Mouse (Mus musculus) right cerebral cortex, adult 2 months (tissue): Measurements from ENCODE around the gene Gkap1.
A peak's percentile ranks its signal among the peaks of the same experiment; 100 is the strongest.

ENCODE experiments used
- DNase-seq, 2 experiments: peaks; one replicate each; pipeline ENCODE4 v3.0.0; 2021 to 2022; ENCODE audit warnings: low spot score in 2 of 2

Gene Gkap1

DNA sequence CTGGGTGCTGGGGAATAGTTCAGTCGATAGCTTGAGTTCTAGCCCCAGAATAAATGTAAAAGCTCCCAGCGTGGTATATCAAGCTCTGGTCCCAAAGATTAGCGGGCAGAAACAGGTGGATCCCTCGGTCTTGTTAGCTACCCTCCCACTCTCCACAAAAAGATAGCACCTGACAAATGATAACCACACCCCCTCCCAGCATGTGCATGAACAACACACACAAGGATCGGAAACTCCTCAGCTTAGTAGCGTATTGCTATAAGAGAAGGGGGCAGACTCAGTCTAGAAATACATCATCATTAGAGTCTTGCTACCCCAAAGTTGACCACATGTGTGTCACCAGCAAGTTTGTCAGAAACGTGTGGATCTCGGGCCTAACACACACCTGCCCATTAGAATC, at the start of gene Gkap1:
Gene Gkap1, minus strand, starts transcription at position 101 of the 400 bp plus-strand sequence.
- DNase-seq = no peak

DNA sequence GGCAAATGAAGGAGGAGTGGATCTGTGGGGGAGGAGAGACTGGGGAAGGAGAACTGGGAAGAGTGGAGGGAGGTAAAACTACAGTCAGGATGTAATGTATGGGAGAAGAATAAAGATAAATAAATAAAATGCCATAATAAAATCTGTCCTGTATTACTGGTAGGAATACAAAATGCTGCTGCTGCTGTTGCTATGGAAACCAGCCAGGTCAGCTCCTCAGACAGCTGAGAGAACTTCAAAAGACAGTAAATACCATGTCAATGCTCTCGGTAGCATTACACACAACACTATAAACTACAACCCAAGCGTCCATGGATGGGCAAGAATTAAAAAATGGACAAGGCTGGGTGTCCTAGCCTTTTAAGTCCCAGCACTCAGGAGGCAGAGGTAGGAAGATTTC, 42.3 kb upstream of the Gkap1 start:
- DNase-seq = peak in 1 of 2 experiments; percentile 3

DNA sequence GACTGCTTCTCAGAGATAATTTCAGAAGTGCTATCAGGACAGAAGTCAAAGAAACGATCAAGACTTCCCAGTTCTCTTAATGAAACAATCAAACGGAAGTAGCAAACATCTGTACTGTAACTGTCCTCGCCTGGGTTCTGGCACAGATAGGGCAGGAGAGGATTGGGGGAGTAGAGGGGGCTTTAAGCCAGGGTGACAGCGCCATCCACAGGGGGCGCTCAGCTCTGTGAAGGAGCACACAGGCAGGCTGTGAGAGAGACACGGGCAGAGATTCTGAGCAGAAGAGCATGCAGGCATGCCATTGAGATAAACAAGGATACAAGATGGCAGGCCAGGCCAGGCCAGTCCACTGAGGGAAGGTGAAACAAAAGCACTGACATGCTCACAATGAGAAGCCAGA, 39.5 kb upstream of the Gkap1 start:
- DNase-seq = no peak

DNA sequence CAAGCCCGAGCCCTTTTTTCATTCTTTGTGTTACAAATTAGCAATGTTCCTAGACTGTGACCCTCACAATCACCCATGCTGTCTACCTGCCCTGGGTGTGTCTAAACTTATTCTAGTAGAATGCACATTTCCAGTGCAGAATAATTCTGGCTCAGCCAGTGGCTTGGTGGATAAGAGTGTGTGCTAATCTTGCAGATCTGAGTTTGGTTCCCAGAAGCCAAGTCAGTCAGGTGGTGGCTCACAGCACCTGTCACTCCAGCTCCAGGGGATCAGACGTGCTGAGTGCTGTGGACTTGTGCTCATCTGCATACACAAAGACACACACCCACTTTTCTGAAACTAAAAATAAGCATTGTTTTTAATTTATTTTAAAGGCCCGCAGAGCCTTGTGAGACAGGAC, 38.3 kb upstream of the Gkap1 start:
- no peak for DNase-seq

DNA sequence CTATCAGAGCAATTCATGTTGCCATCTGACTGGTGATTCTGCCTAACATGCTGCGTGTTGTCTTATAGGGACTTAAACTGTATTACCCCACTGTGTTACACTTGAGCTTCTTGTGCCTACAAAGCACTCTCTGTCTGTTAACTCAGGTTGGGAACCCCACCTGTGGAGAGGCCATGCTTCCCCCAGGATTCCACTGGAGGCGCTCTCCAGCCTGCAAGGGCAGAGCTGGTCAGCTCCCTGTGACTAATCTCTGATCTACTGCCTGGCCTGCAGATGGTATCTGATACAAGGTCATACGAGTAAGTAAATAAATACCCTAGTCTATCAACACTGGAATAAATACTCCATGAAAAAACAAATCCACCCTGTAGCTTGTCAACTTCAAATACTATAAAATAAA, 35.9 kb upstream of the Gkap1 start:
- no peak for DNase-seq

DNA sequence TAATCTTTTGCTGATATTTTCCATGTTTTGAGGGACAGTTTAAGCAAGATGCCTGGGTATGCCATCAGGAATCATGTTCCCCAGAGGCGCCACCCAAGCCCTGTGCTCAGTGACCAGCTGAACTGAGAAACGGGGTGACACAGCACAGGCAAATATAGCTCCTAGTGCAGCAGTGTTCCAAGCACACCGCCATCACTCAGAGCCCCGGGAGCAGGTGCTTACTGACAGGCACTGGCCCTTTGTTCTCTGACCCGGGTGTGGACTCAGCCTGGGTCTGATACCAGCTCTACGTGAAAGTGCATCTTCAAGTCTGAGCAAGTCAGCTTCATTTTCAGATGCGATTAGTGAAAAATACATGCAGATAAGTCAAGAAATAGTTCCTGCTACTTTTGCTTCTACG, 34.0 kb upstream of the Gkap1 start:
- no peak for DNase-seq

DNA sequence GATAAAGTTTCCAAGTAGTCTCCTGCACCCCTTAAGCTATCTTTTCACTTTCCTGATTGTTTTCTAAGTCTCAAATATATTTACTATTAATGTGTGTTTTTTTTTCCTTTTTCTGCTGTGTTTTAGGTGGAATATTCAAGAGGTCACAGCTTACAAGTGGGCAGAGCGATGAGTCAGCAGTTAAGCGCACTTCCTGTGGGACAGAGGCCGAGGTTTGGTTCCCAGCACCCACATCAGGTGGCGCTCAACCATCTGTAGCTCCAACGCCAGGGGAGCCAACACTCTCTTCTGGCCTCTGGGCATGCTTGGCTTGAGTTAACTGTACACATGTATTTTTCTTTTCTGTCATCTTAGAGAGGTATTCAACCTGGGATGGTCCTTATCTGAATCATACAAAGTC, 32.0 kb upstream of the Gkap1 start:
- DNase-seq = no peak

DNA sequence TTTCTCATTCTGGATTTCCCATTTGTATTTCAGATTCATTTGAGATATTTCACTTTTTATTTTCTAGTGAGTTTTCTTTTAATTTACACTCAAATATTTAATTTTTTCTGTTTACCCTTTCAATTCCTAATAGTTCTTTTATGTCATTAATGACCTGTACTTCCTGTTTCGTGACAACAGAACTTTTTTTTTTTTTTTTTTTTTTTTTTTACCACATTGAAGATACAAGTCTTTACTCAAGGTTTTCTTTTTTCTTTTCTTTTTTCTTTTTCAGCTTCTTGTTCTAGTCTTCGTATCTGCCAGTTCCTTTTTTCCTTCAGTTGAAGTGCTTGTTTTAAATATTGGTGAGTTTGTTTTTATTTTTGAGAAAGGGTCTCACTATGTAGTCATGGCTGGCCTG, 29.7 kb upstream of the Gkap1 start:
- DNase-seq = no peak

DNA sequence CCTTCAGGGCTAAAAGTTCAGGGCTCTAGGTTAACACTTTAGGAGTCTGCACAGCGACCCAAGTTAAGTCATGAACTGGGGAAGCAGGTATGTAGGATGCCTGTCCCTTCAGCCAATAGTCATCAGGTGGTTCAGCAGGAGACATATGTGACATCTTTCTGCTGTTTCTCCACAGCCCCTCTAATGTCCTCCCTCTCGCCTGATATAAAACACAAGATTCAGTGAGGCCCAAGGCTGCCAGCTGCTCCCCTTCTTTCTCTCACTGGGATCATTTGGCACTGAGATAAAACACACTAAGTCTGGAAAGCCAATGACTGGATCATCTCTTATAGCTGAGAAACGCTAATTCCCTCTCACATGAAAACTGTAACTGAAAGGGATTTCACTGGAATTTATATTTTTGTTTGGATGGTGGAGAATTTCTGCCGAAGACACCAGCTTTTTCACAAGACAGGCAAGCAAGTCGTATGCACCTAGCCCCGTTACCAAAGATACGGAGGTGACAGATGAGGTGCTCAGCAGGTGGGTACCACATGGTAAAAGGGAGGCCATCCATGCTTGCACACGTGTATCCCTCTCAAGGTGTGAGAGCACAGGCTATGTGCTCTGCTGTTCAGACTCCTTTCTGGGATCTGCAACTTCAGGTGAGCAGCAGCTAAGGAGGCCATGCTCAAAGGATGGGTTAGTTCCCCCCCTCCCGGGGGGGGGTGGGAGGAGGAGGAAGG, 27.1 kb upstream of the Gkap1 start:
- DNase-seq = no peak

DNA sequence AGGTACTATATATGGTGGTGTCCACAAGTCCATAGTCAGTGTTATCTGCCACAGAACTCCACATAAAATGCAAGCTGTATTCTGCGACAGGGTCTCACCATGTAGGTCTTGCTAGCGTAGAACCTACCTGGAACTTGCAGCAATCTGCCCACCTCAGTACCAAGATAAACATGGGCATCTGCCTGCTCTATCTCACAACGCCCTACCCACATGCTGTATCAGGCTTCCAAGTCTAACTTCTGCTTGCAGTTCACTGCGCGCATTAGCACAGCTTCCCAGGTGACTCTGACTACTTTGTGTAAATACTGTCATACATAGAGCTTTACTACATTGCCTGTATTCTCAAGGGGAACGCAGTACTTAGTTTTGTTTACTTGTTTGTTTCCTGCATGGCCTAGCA, 26.5 kb upstream of the Gkap1 start:
- DNase-seq = no peak

DNA sequence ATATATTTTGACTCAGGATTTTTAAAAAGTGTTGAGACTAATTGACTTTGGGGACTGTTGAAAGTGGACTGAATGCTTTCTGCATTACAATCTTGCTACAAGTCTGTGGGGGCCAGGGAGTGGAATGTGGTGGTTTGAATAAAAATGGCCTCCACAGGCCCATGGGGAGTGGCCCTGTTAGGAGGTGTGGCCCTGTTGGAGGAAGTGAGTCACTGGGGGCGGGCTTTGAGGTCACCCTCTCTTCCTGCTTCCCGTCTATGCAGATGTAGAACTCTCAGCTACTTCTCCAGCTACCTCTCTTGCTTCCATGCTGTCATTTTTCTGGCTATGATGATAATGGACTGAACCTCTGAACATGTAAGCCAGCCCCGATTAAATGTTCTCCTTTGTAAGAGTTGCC, 23.3 kb upstream of the Gkap1 start:
- no peak for DNase-seq

DNA sequence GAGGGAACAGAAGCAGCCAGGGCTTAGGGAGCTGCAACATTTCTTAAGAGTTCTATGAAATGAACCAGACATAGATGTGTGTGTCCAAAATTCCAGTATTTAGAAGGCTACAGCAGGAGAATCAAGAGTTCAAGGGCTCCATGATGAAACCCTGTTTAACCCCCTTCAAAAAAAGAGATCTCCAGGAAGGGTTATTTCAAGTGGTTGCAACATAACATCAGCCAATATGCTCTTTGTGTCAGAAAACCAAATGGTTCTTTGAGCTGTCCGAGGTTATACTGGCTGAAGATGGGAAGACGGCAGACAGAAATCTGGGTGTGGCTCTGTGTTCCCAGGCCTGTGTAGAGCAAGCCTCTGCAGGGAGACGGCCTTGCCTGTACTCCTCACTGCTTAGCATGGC, 20.1 kb upstream of the Gkap1 start:
- no peak for DNase-seq

DNA sequence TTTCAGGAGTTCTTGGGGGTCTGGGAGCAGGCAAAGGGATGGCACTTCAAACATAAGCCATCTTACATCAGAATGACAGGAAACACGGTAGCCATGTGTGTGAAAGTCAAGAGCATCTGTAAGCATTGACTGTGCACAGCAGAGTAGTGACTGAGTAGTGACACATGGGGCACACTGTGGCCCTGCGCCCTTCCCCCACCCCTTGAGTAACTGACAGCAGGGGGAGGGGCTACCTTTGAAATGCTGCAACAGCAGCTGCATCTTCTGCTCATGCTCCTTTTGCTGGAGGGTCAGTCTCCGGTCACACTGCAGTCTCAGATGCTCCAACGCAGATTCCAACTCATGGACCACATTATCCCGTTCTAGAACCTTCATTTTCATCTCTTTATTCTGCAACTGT, 17.3 kb upstream of the Gkap1 start:
- no peak for DNase-seq

DNA sequence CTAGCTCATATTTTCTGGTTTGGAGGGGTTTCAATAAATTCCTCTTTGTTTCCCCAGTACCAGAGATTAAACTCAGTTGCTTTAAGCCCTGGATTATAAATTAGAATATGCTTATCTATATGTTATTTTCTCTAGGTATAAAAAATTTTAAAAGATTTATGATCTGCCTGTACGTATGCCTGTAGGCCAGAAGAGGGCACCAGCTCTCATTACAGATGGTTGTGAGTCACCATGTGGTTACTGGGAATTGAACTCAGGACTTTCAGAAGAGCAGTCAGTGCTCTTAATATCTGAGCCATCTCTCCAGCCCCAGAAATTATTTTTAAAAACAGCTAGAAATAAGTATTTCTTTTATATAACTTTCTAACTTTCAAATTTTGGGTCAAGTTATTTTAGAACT, 13.8 kb upstream of the Gkap1 start:
- DNase-seq = no peak

DNA sequence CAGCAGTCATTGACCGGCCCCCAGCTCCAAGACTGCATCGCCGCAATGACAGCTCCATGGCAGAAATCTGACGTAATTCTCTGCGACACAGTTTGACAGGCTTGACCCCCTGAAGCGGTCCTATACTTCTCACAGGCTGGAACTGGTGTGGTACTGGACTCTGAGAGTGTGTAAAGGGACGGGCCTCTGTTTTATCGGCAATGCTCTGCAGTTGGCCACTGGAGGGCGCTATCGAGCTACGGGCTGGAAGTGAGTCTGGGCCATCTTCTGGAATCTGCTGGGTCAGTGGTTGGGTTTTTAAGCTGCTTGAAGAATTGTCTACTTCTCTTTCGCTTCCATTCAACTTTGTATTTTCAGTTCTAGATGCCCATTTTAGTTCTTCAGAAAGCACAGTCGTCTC, 12.3 kb upstream of the Gkap1 start:
- DNase-seq = peak; percentile 58 to 81

DNA sequence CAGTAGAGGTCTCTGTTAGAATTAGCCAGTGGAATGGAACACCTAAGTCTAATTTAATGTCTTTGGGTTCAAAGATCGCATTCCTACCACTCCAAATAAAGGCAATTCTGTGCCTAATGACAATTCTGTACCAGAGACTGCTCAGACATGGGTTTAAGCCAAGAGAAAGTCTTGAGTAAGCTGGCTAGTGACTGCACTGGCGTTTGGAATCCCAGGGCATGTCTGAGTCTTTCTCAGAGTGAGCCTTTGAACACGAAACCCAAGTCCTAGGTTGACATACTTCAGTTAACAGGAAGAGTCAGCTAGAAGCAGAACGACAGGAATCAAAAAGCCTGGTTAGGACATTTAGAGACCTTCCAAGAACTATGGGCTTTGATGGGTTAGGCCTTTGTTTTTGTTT, 8.0 kb upstream of the Gkap1 start:
- no peak for DNase-seq

DNA sequence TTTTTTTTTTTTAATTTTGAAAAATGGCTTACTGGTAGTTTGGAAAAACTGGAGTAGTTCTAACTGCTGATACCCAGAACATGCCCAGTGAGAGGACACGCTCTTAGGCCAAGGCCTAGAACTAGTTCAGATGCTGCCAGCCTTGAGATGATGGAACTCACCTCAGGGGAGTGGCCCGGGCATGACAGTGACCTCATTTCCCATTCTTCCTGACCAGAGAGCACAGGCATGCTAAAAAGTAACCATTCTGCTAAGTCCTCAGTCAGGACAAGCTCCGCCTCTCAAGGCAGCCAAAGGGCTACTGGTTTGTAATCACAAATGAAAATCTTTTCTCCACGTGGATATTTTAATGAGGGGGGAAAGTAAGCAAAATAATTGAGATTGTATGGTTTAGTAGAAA, 6.4 kb upstream of the Gkap1 start:
- DNase-seq = no peak

DNA sequence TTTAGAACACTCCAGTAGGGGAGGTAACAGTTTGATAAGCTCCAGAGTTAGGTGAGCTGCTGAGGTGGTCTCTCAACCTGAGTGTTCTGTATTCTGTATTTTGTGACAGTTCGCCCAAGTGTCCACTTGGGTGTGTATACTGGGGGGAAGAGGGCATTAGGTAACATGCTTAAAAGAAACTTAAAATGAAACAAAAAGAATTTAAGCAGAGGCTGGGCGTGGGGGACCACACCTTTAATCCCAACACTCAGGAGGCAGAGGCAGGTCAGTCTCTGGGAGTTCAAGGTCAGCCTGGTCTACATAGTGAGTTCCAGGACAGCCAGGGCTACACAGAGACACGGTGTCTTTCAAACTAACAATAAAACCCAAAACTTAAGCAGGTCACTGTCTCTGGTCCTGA, 5.0 kb upstream of the Gkap1 start:
- DNase-seq = no peak

DNA sequence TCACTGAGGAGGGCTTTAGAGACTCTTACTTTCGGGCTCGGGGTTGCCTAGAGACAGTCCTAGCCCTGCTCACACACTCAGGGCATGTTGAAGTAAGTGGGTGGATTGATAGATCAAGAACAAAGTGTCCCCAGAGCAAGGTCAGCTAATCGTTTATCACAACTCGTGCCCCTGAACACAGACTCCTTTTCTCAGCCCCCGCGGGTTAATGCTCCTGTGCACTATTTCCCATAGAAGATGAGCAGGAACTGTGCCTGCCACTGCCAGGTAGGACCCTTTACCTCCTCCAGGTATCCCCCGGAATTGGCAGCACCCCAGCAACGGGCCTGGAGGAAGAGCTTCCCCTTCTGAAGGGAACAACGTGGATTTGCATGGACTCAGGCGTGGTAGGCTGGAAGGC, 757 bp upstream of the Gkap1 start:
- DNase-seq = no peak

DNA sequence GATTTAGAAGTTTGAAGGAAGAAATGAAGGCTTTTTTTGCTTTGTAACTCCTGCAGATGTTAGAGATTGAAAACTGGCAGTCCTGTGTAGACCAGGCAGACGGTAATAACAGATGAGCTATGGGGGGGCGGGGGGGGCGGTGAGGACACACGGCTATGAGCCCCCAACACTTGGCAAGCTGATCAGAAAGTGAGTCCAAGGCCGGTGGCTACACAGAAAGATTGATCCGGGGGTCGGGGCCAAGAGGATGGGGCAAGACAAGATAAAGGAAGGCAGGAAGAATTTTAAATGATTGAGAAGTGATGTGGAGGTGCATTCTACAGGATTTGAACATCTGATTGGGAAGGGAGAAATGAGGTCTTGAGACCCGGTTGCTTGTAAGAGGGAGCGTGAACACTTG, 423 bp downstream of the Gkap1 start:
- no peak for DNase-seq

DNA sequence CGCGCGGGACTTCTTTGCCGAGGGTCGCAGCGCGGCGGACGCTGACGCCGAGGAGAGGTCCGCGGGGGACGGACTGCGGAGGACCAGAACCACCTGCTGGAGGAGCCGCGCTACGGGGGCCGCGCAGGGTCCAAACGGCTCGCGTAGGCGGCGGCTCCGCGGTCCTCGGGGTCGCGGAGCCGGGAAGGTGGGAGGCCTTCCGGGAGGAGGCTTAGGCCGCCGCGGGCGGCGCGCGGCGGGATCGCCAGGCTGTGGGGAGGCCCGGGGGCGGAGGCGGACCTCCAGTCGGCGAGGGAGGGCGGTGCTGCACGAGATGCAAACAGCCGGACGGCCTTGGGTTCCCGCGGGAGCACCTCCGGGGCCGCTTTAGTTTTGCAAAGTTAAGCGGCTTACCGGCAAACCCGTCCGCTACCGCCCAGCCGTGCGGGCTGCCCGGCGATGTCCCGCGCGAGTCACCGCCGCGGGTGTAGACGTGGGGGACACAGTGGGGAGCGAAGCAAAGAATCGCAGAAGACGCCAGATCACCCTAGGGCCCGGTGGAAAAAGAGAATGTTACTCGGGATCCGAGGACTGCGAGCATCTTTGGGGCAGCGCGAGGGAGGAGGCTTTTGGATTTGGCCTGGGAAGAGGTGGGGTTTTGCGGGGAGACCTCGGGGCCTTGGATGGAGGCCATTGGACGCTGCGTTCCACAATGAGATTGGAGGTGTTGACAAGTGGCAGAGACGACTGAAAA, 1.1 kb downstream of the Gkap1 start:
- peak; percentile 26 to 51 for DNase-seq

DNA sequence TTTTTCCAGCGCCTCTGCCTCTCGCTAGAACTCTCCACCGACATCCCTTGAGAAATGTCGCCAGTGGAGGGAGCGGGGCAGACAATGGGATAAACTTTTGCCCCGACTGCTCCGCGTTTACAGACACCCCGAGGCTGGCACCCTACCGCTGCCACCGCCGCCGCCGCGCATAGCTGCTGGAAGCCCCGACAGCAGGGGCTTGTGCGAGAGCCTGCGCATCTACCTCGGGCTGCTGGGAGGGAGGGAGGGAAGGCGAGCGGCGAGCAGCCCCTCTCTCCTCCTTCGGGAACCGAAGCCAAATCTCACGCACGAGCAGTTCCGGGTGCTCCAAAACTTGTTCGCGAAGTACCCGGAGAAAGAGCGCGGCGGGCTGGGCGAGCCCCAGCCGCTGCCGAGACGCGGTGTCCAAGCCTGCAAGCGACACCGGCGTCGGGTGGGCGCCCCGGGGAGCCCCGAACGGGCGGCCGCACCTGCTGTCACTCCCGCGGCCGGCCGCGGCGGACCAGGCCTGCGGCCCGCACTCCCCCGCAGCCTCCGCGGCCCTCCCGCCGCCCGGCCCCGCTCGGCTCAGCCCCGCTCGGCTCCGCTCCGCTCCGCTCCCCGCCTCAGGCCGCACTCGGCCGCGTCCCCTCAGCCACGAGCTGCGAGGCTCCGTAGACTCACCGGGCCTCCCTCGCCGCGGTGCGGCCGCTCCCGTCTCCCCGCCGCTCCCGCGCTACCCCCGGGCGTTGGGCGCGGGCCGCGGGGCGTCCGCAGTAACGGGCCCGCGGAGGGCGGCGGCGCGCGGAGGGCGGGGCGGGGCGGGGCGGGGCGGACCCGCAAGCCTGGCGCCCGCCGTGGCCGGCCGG, 1.9 kb downstream of the Gkap1 start:
- peak; percentile 11 to 33 for DNase-seq

DNA sequence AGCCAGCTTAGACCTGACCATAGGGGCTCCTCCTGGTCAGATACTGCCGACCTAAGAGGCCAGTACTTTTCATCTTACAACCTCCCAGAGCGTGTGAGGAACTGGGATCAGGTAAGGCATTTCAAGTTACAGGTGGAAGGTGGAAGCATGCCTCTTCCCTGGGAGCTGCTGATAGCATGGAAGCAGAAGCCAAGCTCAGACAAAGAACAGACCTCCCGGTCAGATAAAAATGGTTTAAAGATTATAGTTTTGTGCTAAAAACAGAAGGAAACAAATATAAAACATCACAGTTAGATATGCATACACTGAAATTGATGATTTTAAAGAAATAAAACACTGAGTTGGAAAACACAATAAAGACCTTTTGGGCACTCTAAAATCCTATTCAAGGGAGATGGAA, 8.6 kb downstream of the Gkap1 start:
- DNase-seq = no peak
